Mouse (Mus musculus): ENCODE measurements around the gene 4930438A08Rik. TPM values are rescaled to one million over a fixed set of nuclear protein-coding genes. Genes with fewer than 3 reads are reported as not detected.

Gene 4930438A08Rik
- polyA plus RNA-seq, 2 experiments: 0.09 to 0.47 TPM

GRCm38 (mm10) chr11:58249203-58249981, 25.2 kb upstream of the 4930438A08Rik start:
- H3K27ac ChIP-seq (replicated peaks; ENCODE audit: low read depth, low read length): no peak overlapping the region
- no peak for ATAC-seq (ENCODE audit: low FRiP score, low read depth)
- no peak overlapping the region for H3K4me3 ChIP-seq (replicated peaks; ENCODE audit: low read length)
- no peak for DNase-seq (ENCODE audit: low spot score)
- no peaks in the 10 kb centered on the region for H3K9me3 ChIP-seq (ENCODE audit: control insufficient read depth, low read length)
- no peak for TF ChIP-seq POLR2A (IDR thresholded peaks at IDR 0.05; ENCODE audit: borderline replicate concordance, extremely low read depth, insufficient read depth, insufficient read length)
- H3K4me1 ChIP-seq (ENCODE audit: control insufficient read depth, insufficient read depth, low read length): no peaks in the 10 kb centered on the region
- H3K36me3 ChIP-seq (ENCODE audit: control insufficient read depth, insufficient read depth, low read length): no peaks in the 10 kb centered on the region
- H3K27me3 ChIP-seq (ENCODE audit: control insufficient read depth, insufficient read depth, low read length): no peaks in the 10 kb centered on the region
- no peak overlapping the region for H3K4me2 ChIP-seq (replicated peaks; ENCODE audit: low read depth, low read length, severe bottlenecking)
- 66% methylated on average over 7 of the region's 7 CpGs for WGBS
- H3K9ac ChIP-seq (ENCODE audit: low read depth, low read length, severe bottlenecking): no peak overlapping the region

GRCm38 (mm10) chr11:58250550-58250949, 24.0 kb upstream of the 4930438A08Rik start:
- 85% methylated on average over 5 of the region's 5 CpGs for WGBS
- no peak for ATAC-seq (ENCODE audit: low FRiP score, low read depth)
- Histone ChIP-seq H3K4me3 (replicated peaks; ENCODE audit: low read length) (no peak overlapping the region), H3K4me1 (ENCODE audit: control insufficient read depth, insufficient read depth, low read length) (no peaks in the 10 kb centered on the region), H3K27ac (replicated peaks; ENCODE audit: low read depth, low read length) (no peak overlapping the region), H3K4me2 (replicated peaks; ENCODE audit: low read depth, low read length, severe bottlenecking) (no peak overlapping the region), H3K27me3 (ENCODE audit: control insufficient read depth, insufficient read depth, low read length) (no peaks in the 10 kb centered on the region), H3K9me3 (ENCODE audit: control insufficient read depth, low read length) (no peaks in the 10 kb centered on the region), H3K36me3 (ENCODE audit: control insufficient read depth, insufficient read depth, low read length) (no peaks in the 10 kb centered on the region), H3K9ac (ENCODE audit: low read depth, low read length, severe bottlenecking) (no peak overlapping the region)
- no peak for TF ChIP-seq POLR2A (IDR thresholded peaks at IDR 0.05; ENCODE audit: borderline replicate concordance, extremely low read depth, insufficient read depth, insufficient read length)
- no peak for DNase-seq (ENCODE audit: low spot score)

GRCm38 (mm10) chr11:58254411-58254810, 20.2 kb upstream of the 4930438A08Rik start:
- no peaks in the 10 kb centered on the region for H3K36me3 ChIP-seq (ENCODE audit: control insufficient read depth, insufficient read depth, low read length)
- WGBS: 90% methylated on average over 3 of the region's 3 CpGs
- H3K4me2 ChIP-seq (replicated peaks; ENCODE audit: low read depth, low read length, severe bottlenecking): no peak overlapping the region
- no peak for TF ChIP-seq POLR2A (IDR thresholded peaks at IDR 0.05; ENCODE audit: borderline replicate concordance, extremely low read depth, insufficient read depth, insufficient read length)
- H3K27ac ChIP-seq (replicated peaks; ENCODE audit: low read depth, low read length): no peak overlapping the region
- H3K9me3 ChIP-seq (ENCODE audit: control insufficient read depth, low read length): no peaks in the 10 kb centered on the region
- no peaks in the 10 kb centered on the region for H3K4me1 ChIP-seq (ENCODE audit: control insufficient read depth, insufficient read depth, low read length)
- no peak overlapping the region for H3K9ac ChIP-seq (ENCODE audit: low read depth, low read length, severe bottlenecking)
- no peak overlapping the region for H3K4me3 ChIP-seq (replicated peaks; ENCODE audit: low read length)
- H3K27me3 ChIP-seq (ENCODE audit: control insufficient read depth, insufficient read depth, low read length): no peaks in the 10 kb centered on the region
- ATAC-seq (ENCODE audit: low FRiP score, low read depth) (no peak), DNase-seq (ENCODE audit: low spot score) (no peak)

GRCm38 (mm10) chr11:58257816-58258215, 16.8 kb upstream of the 4930438A08Rik start:
- H3K36me3 ChIP-seq (ENCODE audit: control insufficient read depth, insufficient read depth, low read length): no peaks in the 10 kb centered on the region
- H3K4me1 ChIP-seq (ENCODE audit: control insufficient read depth, insufficient read depth, low read length): no peaks in the 10 kb centered on the region
- no peaks in the 10 kb centered on the region for H3K27me3 ChIP-seq (ENCODE audit: control insufficient read depth, insufficient read depth, low read length)
- no peak for ATAC-seq (ENCODE audit: low FRiP score, low read depth)
- WGBS: 79% methylated on average over 5 of the region's 5 CpGs
- TF ChIP-seq POLR2A (IDR thresholded peaks at IDR 0.05; ENCODE audit: borderline replicate concordance, extremely low read depth, insufficient read depth, insufficient read length): no peak
- H3K9me3 ChIP-seq (ENCODE audit: control insufficient read depth, low read length): no peaks in the 10 kb centered on the region
- DNase-seq (ENCODE audit: low spot score): no peak
- no peak overlapping the region for H3K9ac ChIP-seq (ENCODE audit: low read depth, low read length, severe bottlenecking)
- H3K27ac ChIP-seq (replicated peaks; ENCODE audit: low read depth, low read length): no peak overlapping the region
- no peak overlapping the region for H3K4me2 ChIP-seq (replicated peaks; ENCODE audit: low read depth, low read length, severe bottlenecking)
- H3K4me3 ChIP-seq (replicated peaks; ENCODE audit: low read length): no peak overlapping the region

GRCm38 (mm10) chr11:58260156-58260555, 14.4 kb upstream of the 4930438A08Rik start:
- H3K4me3 ChIP-seq (replicated peaks; ENCODE audit: low read length): no peak overlapping the region
- no peak overlapping the region for H3K27ac ChIP-seq (replicated peaks; ENCODE audit: low read depth, low read length)
- H3K9me3 ChIP-seq (ENCODE audit: control insufficient read depth, low read length): no peaks in the 10 kb centered on the region
- DNase-seq (ENCODE audit: low spot score) (no peak), ATAC-seq (ENCODE audit: low FRiP score, low read depth) (no peak)
- no peak overlapping the region for H3K9ac ChIP-seq (ENCODE audit: low read depth, low read length, severe bottlenecking)
- no peak for TF ChIP-seq POLR2A (IDR thresholded peaks at IDR 0.05; ENCODE audit: borderline replicate concordance, extremely low read depth, insufficient read depth, insufficient read length)
- no peaks in the 10 kb centered on the region for H3K4me1 ChIP-seq (ENCODE audit: control insufficient read depth, insufficient read depth, low read length)
- no peak overlapping the region for H3K4me2 ChIP-seq (replicated peaks; ENCODE audit: low read depth, low read length, severe bottlenecking)
- 91% methylated on average over 4 of the region's 4 CpGs for WGBS
- no peaks in the 10 kb centered on the region for H3K27me3 ChIP-seq (ENCODE audit: control insufficient read depth, insufficient read depth, low read length)
- no peaks in the 10 kb centered on the region for H3K36me3 ChIP-seq (ENCODE audit: control insufficient read depth, insufficient read depth, low read length)

All from limb, embryonic 14.5 days (tissue).